Mouse (Mus musculus) gonadal fat pad, adult 2 months (tissue): ENCODE measurements around the gene Gsk3a. TPM values are rescaled to one million over a fixed set of nuclear protein-coding genes. Genes with fewer than 3 reads are reported as not detected.

Experiments
- DNase-seq: peaks from one replicate; pipeline ENCODE4 v3.0.0-alpha.2; 2012; ENCODE audit warnings: low read depth
- polyA plus RNA-seq: library from polyadenylated mRNA; depleted of rRNA; stranded (reverse); fragments of >200 nt; gene quantifications from 2 replicates; pipeline ENCODE4 v1.2.3, GENCODE M21; 2012; rRNA removed

The Gsk3a gene
- polyA plus RNA-seq: 120 and 125 TPM in 2 replicates

DNA sequence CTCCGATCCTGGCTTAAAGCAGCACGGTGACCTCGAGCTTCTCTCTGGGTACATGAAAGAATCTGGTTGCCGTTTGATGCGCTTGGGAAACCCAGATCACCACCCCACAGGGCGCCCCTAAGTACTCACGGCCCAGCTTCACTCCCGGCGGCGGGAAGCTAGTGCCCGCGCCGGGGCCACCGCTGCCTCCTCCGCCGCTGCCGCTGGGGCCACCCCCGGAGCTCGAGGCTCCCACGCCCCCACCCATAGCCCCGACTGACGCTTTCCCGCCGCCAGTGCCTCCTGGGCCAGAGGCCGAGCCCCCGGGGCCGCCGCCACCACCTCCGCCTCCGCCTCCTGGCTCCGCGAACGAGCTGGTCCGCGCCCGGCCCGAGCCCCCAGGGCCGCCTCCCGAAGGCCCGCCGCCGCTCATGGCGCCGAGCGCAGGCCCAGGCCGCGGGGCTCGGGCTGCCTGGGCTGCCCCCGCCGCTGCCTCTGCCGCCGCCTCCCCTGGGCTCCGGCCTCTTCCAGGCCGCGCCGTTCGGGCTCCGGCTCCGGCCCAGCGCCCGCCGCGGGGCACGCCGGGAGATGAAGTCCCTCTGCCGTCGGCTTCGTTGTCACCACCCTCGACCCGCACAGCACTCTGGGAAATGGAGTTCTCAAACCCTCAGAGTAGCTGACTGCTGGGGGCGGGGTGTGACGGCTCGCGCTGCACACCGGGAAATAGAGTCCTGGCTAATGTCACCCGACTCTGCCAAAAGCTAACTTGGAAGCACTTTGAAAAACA lies at the start of gene Gsk3a:
Gene Gsk3a, minus strand, starts transcription at position 603 of the 766 bp plus-strand sequence.
- peak; percentile 94 for DNase-seq

- no peak for DNase-seq
These were observed 49.3 kb upstream of the Gsk3a start for GRCm38 (mm10) chr7:25286989-25287388.

DNA sequence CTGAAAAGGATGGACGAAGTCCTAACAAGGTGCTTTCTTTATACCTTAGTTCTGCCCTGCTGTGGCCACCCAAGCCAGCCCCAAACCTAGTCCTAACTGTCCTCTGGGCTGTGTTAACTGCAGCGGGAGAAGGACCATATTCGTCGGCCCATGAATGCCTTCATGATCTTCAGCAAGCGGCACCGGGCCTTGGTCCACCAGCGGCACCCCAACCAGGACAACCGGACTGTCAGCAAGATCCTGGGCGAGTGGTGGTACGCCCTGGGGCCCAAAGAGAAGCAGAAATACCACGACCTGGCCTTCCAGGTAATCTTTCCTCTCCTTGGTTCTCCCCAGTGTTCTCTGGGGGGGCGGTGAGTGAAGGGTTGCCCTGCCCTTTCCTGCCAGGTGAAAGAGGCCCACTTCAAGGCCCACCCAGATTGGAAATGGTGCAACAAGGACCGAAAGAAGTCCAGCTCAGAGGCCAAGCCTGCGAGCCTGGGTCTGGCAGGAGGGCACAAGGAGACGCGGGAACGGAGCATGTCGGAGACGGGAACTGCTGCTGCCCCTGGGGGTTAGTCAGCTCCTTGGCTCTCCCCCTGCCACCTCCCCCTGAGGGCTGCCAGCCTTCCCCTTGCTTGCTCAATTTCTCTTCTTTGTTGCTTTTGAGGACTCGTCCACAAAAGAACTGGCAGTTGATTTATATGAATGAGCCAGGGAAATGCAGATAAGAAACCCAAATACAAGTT lies 48.0 kb upstream of the Gsk3a start:
- DNase-seq: no peak

- no peak for DNase-seq
These were observed 47.1 kb upstream of the Gsk3a start for GRCm38 (mm10) chr7:25284766-25285165.

DNA sequence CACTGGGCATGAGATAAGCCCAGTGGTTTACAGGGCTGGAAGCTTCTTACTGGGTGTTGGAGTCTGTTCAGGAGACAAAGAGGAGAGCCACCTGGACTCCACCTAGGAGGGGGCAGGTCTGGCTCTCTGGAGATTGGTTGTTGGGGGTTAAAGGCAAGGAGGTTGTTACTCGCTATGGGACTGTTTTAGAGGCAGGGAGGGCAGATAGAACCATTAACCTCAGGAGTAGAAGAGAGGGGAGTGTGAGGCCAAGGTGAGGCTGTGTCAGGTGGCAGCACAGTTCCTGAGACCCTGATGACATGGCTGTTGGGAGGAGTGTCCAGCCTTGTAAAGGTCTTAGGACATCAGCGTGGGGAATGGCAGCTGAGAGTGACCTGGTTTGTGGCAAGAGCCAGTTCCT lies 46.5 kb upstream of the Gsk3a start:
- DNase-seq: no peak

GRCm38 (mm10) chr7:25283637-25284036 lies 46.0 kb upstream of the Gsk3a start:
- no peak for DNase-seq

DNA sequence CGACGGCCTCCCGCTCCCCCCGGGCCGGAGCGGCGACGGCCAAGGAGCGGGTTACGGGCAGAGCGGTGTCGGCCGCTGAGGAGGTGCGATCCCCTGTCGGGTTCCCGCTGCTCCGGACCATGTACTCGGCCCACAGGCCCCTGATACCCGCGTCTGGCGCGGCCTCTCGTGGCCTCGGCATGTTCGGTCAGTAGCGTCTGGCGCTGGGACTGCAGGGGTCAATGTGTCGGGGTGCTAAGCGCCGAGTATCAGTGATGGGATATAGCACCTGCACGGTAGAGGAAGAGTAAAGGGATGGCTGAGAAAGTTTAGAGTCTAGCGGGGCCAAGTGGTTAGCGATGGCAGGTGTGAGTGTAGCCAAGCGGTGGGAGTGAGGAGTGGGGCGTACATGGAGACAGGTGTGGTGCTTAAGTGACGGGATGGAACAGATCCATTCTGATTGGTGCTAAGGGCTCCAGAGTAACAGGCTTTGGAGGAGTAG lies 45.1 kb upstream of the Gsk3a start:
- no peak for DNase-seq

- no peak for DNase-seq
These were observed 44.3 kb upstream of the Gsk3a start for GRCm38 (mm10) chr7:25281734-25282601.

- DNase-seq: no peak
These were observed 43.6 kb upstream of the Gsk3a start for GRCm38 (mm10) chr7:25281166-25281733.

GRCm38 (mm10) chr7:25279861-25280791 lies 42.5 kb upstream of the Gsk3a start:
- no peak for DNase-seq

DNA sequence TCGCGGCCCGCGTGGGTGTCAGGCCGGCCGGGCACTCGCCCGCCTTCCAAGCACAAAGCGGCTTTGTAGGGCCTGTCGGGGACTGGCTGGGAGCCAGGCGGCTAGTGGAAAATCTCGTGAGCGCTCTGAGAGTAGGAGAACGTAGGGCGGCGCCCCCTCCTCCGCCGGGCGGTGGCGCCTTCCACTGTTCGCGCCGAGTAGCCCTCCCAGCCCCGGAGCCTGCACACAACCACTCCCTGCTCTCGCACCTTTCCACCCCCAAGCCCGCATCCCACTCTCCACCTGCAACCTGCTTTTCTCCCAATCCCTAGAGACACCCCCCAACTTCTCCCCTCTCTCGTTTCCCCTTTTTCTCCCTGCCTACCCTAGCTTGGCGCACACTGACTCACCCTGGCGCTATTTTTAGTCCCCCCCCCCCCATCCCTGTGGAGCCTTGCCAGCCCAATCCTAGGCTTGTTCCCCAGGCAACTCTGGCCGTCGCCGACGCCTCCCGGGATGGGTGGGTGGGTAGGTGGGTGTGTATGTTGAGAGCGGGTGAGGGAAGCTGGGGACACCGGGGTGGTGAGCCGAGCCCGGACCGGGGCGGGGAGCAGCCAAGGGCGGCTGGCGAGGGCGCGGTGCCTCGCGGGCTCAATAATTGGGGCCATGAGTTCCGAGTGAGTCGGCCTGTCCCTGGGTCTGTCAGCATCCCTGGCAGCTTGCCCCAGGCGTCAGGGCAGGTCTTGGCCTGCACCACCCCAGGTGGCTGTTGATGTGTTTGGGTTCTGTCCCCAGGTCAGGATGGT lies 41.6 kb upstream of the Gsk3a start:
- DNase-seq: no peak

GRCm38 (mm10) chr7:25278341-25279075 lies 40.9 kb upstream of the Gsk3a start:
- DNase-seq: no peak

DNA sequence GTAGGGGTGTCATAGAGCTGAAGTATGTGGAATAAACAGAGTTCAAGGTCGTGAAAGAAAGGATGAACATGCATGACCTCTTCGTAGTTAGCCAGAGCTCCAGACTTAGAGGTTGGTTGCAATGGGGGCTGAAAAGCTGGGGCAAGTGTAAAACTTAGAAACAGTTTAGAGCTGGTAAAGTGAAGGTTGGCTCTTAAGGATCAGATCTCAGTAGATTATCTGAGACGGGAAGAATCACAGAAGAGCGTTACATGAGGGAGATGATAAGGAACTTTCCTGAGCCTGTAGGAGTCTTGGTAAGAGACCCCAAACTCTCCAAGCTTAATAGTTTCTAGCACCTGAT lies 40.3 kb upstream of the Gsk3a start:
- no peak for DNase-seq

GRCm38 (mm10) chr7:25277405-25277804 lies 39.8 kb upstream of the Gsk3a start:
- DNase-seq: no peak

DNA sequence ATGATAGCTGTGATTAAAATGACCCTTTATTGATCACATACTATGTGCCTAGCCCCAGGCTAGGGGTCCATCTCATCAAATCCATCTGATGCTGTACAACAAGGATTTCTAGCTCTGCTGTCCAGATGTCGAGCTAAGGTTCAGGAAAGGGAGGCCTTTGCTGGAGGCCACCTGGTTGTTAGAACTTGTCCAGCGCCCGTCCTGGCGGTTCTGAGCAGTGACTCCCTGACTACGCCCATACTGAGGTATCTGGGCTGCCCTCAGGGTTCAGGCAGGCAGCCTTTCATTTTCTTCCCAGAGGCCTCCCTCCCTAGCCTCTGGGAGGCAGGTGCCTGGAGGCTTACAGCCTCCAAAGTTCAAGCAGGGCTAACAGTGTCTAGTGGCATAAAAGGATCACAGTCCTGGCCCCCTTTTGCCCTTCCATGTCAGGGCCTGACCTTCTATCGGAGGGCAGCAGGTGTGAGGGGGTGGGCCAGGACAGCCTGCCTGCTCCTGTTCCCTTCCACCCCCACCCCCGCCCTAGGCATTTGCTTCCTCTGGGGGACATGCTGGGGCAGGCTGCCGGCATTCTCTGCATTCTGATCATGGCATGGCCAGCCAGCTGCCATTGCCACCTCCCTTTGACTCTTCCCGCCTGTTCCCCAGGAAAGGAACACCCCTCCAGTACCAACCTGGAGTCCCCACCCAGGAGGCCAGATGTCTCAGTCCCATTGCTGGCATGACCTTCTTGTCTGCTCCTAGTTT lies 38.1 kb upstream of the Gsk3a start:
- DNase-seq: no peak

- DNase-seq: no peak
These were observed 37.3 kb upstream of the Gsk3a start for GRCm38 (mm10) chr7:25274996-25275395.

DNA sequence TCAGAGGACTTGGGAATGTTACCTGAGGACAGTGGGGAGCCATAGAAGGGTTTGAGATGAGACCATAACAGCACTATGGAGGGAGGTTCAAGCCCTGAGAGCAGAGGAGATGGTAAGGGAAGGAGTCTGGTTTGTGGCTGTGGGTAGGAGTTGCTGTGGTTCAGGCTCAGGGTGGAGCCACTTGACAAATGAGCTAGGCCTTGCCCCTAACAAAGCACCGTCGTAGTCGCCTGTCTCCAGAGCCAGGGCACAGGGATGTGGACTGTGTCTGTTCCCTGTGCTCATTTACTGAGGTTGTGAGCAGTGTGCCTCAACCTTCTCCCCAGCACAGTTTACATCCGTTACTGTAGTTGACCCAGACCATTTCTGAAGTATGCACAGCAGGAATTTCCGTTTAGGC lies 36.9 kb upstream of the Gsk3a start:
- DNase-seq: no peak
